Mouse (Mus musculus) forebrain, embryonic 13.5 days (tissue): Measurements from ENCODE around the gene Hspb7. TPM values are rescaled to one million over a fixed set of nuclear protein-coding genes. Genes with fewer than 3 reads are reported as not detected.
A peak's percentile ranks its signal among the peaks of the same experiment; 100 is the strongest.

ENCODE experiments used
- ATAC-seq: fragments of 200-750 bp; cut with Nextera tagmentation; 2 replicates; pipeline ENCODE4 v1.8.0; 2017
- H3K27ac ChIP-seq: fragments of 300-500 bp; sonication (generic); 2 replicates; pipeline ENCODE4 v1.5.1; 2015; ENCODE audit warnings: inconsistent platforms, mild to moderate bottlenecking, moderate library complexity
- H3K27me3 ChIP-seq: fragments of 300-500 bp; sonication (generic); 2 replicates; pipeline ENCODE4 v1.6.1; 2015; ENCODE audit warnings: mild to moderate bottlenecking, inconsistent platforms
- H3K36me3 ChIP-seq: fragments of 300-500 bp; sonication (generic); 2 replicates; pipeline ENCODE4 v1.6.1; 2015; ENCODE audit warnings: mild to moderate bottlenecking, inconsistent platforms; ENCODE audit not compliant: poor library complexity, severe bottlenecking
- H3K4me1 ChIP-seq: fragments of 300-500 bp; sonication (generic); 2 replicates; pipeline ENCODE4 v1.6.1; 2015; ENCODE audit warnings: inconsistent platforms
- H3K4me2 ChIP-seq: fragments of 300-500 bp; sonication (generic); 2 replicates; pipeline ENCODE4 v1.6.1; 2015; ENCODE audit warnings: inconsistent platforms, mild to moderate bottlenecking, moderate library complexity
- H3K4me3 ChIP-seq: fragments of 300-500 bp; sonication (generic); 2 replicates; pipeline ENCODE4 v1.5.1; 2015; ENCODE audit warnings: mild to moderate bottlenecking, inconsistent platforms
- H3K9ac ChIP-seq: fragments of 300-500 bp; sonication (generic); 2 replicates; pipeline ENCODE4 v1.6.1; 2015; ENCODE audit warnings: mild to moderate bottlenecking, inconsistent platforms
- H3K9me3 ChIP-seq: fragments of 300-500 bp; sonication (generic); replicated peaks from 2 replicates; pipeline ENCODE4 v1.6.1; 2016; ENCODE audit warnings: inconsistent platforms
- WGBS: fragments of 180-500 bp; shearing (Covaris S2); methylation state at CpG from one replicate; pipeline ENCODE4 v1.1.7; 2015; 5-methylcytosine and 5-hydroxymethylcytosine counted together
- polyA plus RNA-seq: library from polyadenylated mRNA; unstranded; fragments of >200 nt; fragmentation: Nextera tagmentation; extraction: Ambion mirVana; gene quantifications from 2 replicates; pipeline ENCODE4 v1.2.1, GENCODE M21; 2015

Gene Hspb7
- polyA plus RNA-seq, 1 experiment from 2014 or later: not detected

GRCm38 (mm10) chr4:141456193-141456938, 35.8 kb downstream of the Hspb7 start:
- no peak overlapping the region for H3K27ac ChIP-seq
- 94% methylated on average over 14 of the region's 14 CpGs for WGBS
- H3K9ac ChIP-seq: no peak overlapping the region
- H3K36me3 ChIP-seq: peaks cover 55% of the 10 kb centered on the region
- ATAC-seq: no peak
- H3K4me2 ChIP-seq: no peak overlapping the region
- H3K9me3 ChIP-seq: no peaks in the 10 kb centered on the region
- H3K27me3 ChIP-seq: no peaks in the 10 kb centered on the region
- H3K4me1 ChIP-seq: peaks cover 30% of the 10 kb centered on the region
- H3K4me3 ChIP-seq: no peak overlapping the region

DNA sequence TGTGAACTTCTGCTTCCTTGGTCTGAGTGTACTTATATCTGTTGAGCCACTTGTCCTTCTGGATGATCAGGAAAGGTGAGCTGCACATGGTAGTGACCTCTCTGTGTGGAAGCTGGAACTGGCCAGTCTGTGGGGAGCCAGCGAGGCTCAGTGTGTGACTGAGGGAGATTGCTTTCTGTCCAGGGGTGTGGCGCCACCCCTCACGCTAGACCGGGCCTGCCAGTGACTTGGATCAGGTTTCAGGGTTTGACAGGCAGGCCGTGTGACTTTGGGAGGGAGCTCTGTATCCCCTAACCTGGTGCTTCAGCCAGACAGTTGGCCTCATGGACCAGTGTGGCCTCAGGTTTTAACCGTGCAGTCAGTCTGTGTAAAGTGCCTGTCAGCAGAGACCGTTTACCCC, 37.7 kb downstream of the Hspb7 start:
- WGBS: 10% methylated on average over 7 of the region's 7 CpGs
- Histone ChIP-seq H3K36me3 (peaks cover 56% of the 10 kb centered on the region), H3K4me1 (peaks cover 32% of the 10 kb centered on the region), H3K27ac (peak overlapping the region; percentile 38; the same call in 1 of the 2 replicates), H3K4me2 (no peak overlapping the region), H3K9ac (peak overlapping the region; percentile 5; the same call in 1 of the 2 replicates), H3K9me3 (no peaks in the 10 kb centered on the region), H3K27me3 (no peaks in the 10 kb centered on the region), H3K4me3 (no peak overlapping the region)
- peak; percentile 27; the same call in 1 of the 2 replicates for ATAC-seq

DNA sequence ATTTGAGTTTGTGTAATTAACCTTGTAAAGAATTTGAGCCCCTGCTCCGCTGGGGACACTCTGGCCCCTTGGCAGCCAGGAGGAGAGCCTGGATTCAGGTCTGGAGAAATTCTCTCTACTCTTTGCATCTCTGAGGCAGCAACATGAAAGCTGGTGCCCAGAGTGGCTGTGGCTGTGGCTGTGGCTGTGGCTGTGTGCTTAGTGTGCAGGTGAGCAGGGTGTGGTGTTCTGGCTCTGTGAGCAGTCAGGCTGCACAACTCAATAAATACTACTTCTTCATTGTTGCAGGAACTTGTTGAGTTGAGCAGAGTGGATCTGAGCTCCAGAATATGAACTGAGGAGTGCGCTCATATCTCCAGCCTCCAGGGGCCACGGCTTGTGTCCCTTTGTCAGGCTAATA, 38.3 kb downstream of the Hspb7 start:
- Histone ChIP-seq H3K4me2 (no peak overlapping the region), H3K36me3 (peaks cover 56% of the 10 kb centered on the region), H3K9ac (no peak overlapping the region), H3K27ac (peak overlapping the region; percentile 38; the same call in 1 of the 2 replicates), H3K4me1 (peaks cover 32% of the 10 kb centered on the region), H3K27me3 (no peaks in the 10 kb centered on the region), H3K9me3 (no peaks in the 10 kb centered on the region), H3K4me3 (no peak overlapping the region)
- 63% methylated on average over 3 of the region's 3 CpGs for WGBS
- ATAC-seq: 0 out of 2 replicates have a peak, but pooled peaks have one; percentile 4

DNA sequence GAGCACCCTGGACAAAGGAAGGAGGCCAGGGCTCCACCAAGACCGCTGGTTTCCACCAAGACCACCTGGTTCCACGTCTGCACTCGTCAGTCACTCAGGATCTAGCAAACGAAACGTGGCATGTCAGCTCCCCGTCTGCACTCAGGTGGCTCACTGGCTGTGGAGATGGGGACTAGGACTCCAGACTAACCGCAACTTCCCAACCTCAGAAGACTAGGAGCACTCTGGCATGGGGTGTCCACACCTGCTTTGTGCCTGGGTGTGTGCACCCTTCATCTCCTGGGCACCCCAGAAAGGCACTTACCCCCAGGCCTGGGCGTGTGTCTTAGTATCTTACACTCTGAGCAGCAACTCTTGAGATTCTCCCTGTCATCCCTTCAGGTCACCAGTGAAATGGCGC, 39.2 kb downstream of the Hspb7 start:
- no peak overlapping the region for H3K27ac ChIP-seq
- no peak for ATAC-seq
- H3K27me3 ChIP-seq: no peaks in the 10 kb centered on the region
- no peaks in the 10 kb centered on the region for H3K9me3 ChIP-seq
- no peak overlapping the region for H3K9ac ChIP-seq
- WGBS: 86% methylated on average over 9 of the region's 9 CpGs
- no peak overlapping the region for H3K4me2 ChIP-seq
- no peak overlapping the region for H3K4me3 ChIP-seq
- H3K4me1 ChIP-seq: peaks cover 32% of the 10 kb centered on the region
- peaks cover 58% of the 10 kb centered on the region for H3K36me3 ChIP-seq

DNA sequence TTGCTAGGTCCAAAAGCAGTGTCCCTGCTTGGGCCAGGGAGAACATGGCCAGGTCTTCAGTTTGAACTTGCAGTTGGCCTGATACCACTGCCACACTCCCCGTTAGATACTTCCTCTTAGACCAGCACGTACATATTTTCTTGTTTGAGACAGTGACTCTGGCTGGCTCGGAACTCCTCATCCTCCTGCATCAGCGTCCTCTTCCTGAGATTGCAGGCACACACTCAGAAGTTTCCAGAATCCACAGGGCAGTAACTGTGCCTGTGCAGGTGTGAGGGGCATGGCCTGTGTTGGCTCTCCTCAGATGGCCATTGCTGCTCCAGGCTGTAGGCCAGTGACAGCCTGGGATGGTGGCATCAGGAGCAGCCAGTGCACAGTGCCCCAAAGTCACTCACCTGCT, 39.9 kb downstream of the Hspb7 start:
- Histone ChIP-seq H3K27ac (0 out of 2 replicates have a peak overlapping the region, but pooled peaks have one; percentile 44), H3K4me3 (no peak overlapping the region), H3K4me1 (peaks cover 32% of the 10 kb centered on the region), H3K4me2 (no peak overlapping the region), H3K36me3 (peaks cover 61% of the 10 kb centered on the region), H3K27me3 (no peaks in the 10 kb centered on the region), H3K9me3 (no peaks in the 10 kb centered on the region), H3K9ac (no peak overlapping the region)
- no peak for ATAC-seq
- WGBS: 92% methylated on average over 4 of the region's 4 CpGs

- no peaks in the 10 kb centered on the region for H3K9me3 ChIP-seq
Measured at GRCm38 (mm10) chr4:141461088-141461487, 40.5 kb downstream of the Hspb7 start.

DNA sequence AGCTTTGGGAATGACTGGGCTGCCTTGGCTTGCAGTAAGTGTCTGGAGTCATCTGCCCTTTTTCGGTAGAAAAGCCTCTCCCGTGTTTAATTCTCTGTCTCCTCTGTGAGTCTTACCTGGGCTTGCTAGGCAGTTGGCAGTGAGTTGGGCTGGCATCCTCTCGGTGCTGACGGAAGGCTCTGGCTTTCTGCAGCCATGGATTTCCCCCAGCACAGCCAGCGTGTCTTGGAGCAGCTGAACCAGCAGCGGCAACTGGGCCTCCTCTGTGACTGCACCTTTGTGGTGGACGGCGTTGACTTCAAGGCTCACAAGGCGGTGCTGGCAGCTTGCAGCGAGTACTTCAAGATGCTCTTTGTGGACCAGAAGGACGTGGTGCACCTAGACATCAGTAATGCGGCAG, 41.0 kb downstream of the Hspb7 start:
- H3K4me3 ChIP-seq: no peak overlapping the region
- WGBS: 82% methylated on average over 12 of the region's 12 CpGs
- H3K9me3 ChIP-seq: no peaks in the 10 kb centered on the region
- H3K27ac ChIP-seq: no peak overlapping the region
- no peaks in the 10 kb centered on the region for H3K27me3 ChIP-seq
- H3K36me3 ChIP-seq: peaks cover 68% of the 10 kb centered on the region
- no peak overlapping the region for H3K9ac ChIP-seq
- no peak for ATAC-seq
- H3K4me1 ChIP-seq: peaks cover 32% of the 10 kb centered on the region
- H3K4me2 ChIP-seq: no peak overlapping the region

More at GRCm38 (mm10) chr4:141461088-141461487, 40.5 kb downstream of the Hspb7 start:
- no peak overlapping the region for H3K4me3 ChIP-seq
- peaks cover 32% of the 10 kb centered on the region for H3K4me1 ChIP-seq
- no peak overlapping the region for H3K9ac ChIP-seq
- ATAC-seq: 0 out of 2 replicates have a peak, but pooled peaks have one; percentile 16
- peak overlapping the region; percentile 44; the same call in 1 of the 2 replicates for H3K27ac ChIP-seq
- H3K4me2 ChIP-seq: no peak overlapping the region
- H3K27me3 ChIP-seq: no peaks in the 10 kb centered on the region
- H3K36me3 ChIP-seq: peaks cover 67% of the 10 kb centered on the region
- WGBS: 38% methylated on average over 12 of the region's 12 CpGs

DNA sequence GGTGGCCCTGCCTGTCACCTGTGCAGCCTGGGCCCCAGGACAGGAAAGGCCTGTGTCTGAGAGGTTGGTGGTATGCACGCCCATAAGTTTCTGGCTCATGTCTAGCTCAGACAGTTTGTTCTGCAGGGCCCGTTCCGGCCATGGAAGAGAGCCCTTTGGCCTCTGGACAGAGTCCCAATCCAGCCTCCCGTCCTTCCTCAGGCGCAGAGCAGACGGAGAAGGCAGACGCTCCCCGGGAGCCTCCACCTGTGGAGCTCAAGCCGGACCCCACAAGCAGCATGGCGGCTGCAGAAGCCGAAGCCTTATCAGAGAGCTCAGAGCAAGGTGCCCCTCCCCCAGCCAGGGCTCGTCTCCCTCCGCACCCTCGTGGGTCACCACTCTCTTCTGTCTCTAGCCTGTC, 42.9 kb downstream of the Hspb7 start:
- H3K4me1 ChIP-seq: peaks cover 21% of the 10 kb centered on the region
- WGBS: 89% methylated on average over 14 of the region's 14 CpGs
- no peak overlapping the region for H3K4me3 ChIP-seq
- ATAC-seq: no peak
- peaks cover 84% of the 10 kb centered on the region for H3K36me3 ChIP-seq
- no peaks in the 10 kb centered on the region for H3K27me3 ChIP-seq
- no peaks in the 10 kb centered on the region for H3K9me3 ChIP-seq
- H3K9ac ChIP-seq: no peak overlapping the region
- H3K27ac ChIP-seq: no peak overlapping the region
- H3K4me2 ChIP-seq: no peak overlapping the region

DNA sequence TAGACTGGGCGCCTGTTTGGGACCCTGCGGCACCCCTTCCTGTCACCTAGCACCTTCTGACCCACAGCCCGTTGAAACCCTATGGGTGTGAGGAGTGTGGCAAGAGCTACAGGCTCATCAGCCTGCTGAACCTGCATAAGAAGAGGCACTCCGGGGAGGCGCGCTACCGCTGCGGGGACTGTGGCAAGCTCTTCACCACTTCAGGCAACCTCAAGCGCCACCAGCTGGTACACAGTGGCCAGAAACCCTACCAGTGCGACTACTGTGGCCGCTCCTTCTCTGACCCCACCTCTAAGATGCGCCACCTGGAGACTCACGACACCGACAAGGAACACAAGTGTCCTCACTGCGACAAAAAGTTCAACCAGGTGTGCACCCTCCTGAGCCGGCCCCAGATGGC, 44.1 kb downstream of the Hspb7 start:
- no peak overlapping the region for H3K4me3 ChIP-seq
- H3K27ac ChIP-seq: no peak overlapping the region
- no peaks in the 10 kb centered on the region for H3K9me3 ChIP-seq
- no peak for ATAC-seq
- H3K4me1 ChIP-seq: peaks cover 13% of the 10 kb centered on the region
- no peak overlapping the region for H3K4me2 ChIP-seq
- H3K27me3 ChIP-seq: no peaks in the 10 kb centered on the region
- peaks cover 93% of the 10 kb centered on the region for H3K36me3 ChIP-seq
- WGBS: 79% methylated on average over 16 of the region's 16 CpGs
- no peak overlapping the region for H3K9ac ChIP-seq

DNA sequence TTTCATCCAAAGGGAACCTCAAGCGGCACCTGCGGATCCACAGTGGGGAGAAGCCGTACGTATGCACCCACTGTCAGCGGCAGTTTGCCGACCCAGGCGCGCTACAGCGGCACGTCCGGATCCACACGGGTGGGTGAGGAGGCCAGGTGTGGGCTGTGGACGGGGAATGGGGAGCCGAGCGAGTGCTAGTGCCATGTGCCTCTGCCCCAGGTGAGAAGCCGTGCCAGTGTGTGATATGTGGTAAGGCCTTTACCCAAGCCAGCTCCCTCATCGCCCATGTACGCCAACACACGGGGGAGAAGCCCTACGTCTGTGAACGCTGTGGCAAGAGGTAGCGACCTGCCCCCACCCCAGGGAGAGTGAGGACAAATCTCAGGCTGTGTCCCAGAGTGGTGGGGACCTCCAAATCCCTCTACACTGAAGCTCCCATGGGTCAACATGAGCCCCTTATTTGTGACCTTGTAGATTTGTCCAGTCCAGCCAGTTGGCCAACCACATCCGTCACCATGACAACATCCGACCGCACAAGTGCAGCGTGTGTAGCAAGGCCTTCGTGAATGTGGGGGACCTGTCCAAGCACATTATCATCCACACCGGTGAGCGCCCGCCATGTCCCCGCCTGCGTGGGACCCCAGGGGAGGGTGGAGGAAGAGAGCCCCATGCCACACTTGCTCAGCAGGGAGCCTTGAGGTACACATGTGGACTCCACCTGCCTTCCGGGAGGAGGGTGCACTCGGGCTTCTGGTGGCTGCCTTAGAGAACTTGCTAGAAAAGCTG, 45.1 kb downstream of the Hspb7 start:
- Histone ChIP-seq H3K4me3 (no peak overlapping the region), H3K36me3 (peaks cover 94% of the 10 kb centered on the region), H3K9me3 (no peaks in the 10 kb centered on the region), H3K27me3 (no peaks in the 10 kb centered on the region), H3K9ac (no peak overlapping the region), H3K27ac (no peak overlapping the region), H3K4me2 (no peak overlapping the region), H3K4me1 (peaks cover 8% of the 10 kb centered on the region)
- no peak for ATAC-seq
- 91% methylated on average over 34 of the region's 34 CpGs for whole genome bisulfite sequencing

DNA sequence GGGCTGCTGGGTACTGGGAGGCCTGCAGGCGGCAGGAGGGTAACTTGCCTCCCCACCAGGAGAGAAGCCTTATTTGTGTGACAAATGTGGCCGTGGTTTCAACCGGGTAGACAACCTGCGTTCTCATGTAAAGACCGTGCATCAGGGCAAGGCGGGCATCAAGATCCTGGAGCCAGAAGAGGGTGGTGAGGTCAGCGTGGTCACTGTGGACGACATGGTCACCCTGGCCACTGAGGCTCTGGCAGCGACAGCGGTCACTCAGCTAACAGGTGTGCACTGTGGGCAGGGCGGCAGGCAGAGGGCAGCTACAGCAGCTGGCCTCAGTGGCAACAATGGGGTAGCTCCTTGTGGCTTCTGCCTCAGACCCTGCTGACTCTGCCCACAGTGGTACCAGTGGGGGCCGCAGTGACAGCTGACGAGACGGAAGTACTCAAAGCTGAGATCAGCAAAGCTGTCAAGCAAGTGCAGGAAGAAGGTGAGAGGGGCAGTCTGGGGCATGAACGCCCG, 45.8 kb downstream of the Hspb7 start:
- WGBS: 93% methylated on average over 16 of the region's 16 CpGs
- H3K4me2 ChIP-seq: no peak overlapping the region
- no peak overlapping the region for H3K4me3 ChIP-seq
- no peaks in the 10 kb centered on the region for H3K27me3 ChIP-seq
- H3K9ac ChIP-seq: no peak overlapping the region
- peaks cover 2% of the 10 kb centered on the region; the same call in 1 of the 2 replicates for H3K4me1 ChIP-seq
- no peak for ATAC-seq
- H3K36me3 ChIP-seq: peaks cover 99% of the 10 kb centered on the region
- no peak overlapping the region for H3K27ac ChIP-seq
- H3K9me3 ChIP-seq: no peaks in the 10 kb centered on the region; the same call in 1 of the 2 replicates
